Mouse (Mus musculus): Measurements from ENCODE around the gene Ank3. TPM values are rescaled to one million over a fixed set of nuclear protein-coding genes. Genes with fewer than 3 reads are reported as not detected.
A peak's percentile ranks its signal among the peaks of the same experiment; 100 is the strongest.

Gene Ank3
- polyA plus RNA-seq, 1 experiment, result 39.1 TPM

GRCm38 (mm10) chr10:69634891-69635290 is 236.3 kb downstream of the Ank3 start:
- TF ChIP-seq CTCF (conservative IDR thresholded peaks at IDR 0.05; ENCODE audit: insufficient read depth, insufficient read length, low read depth, low read length) (no peak), POLR2A (IDR thresholded peaks at IDR 0.05; ENCODE audit: low read depth, low read length) (no peak)
- H3K36me3 ChIP-seq (ENCODE audit: control insufficient read depth, insufficient read depth, low read length), result no peaks in the 10 kb centered on the region
- 76% methylated on average over 5 of the region's 5 CpGs for WGBS
- H3K27me3 ChIP-seq (replicated peaks; ENCODE audit: control insufficient read depth, insufficient read depth, low read length), result no peaks in the 10 kb centered on the region
- DNase-seq, result no peak
- H3K27ac ChIP-seq (ENCODE audit: insufficient read depth, low read depth, low read length), result no peak overlapping the region
- no peak overlapping the region for H3K4me3 ChIP-seq (ENCODE audit: insufficient read depth, low read depth, low read length)
- H3K4me1 ChIP-seq (ENCODE audit: control insufficient read depth, insufficient read depth, low read length), result 0 out of 2 replicates have a peak, but pooled peaks cover 4% of the 10 kb centered on the region

GRCm38 (mm10) chr10:69635910-69636656 is 237.5 kb downstream of the Ank3 start:
- 53% methylated on average over 11 of the region's 11 CpGs for WGBS
- Histone ChIP-seq H3K4me3 (ENCODE audit: insufficient read depth, low read depth, low read length) (no peak overlapping the region), H3K27me3 (replicated peaks; ENCODE audit: control insufficient read depth, insufficient read depth, low read length) (no peaks in the 10 kb centered on the region), H3K36me3 (ENCODE audit: control insufficient read depth, insufficient read depth, low read length) (no peaks in the 10 kb centered on the region), H3K27ac (ENCODE audit: insufficient read depth, low read depth, low read length) (no peak overlapping the region), H3K4me1 (ENCODE audit: control insufficient read depth, insufficient read depth, low read length) (no peaks in the 10 kb centered on the region)
- DNase-seq, result peak; percentile 31
- TF ChIP-seq CTCF (conservative IDR thresholded peaks at IDR 0.05; ENCODE audit: insufficient read depth, insufficient read length, low read depth, low read length) (no peak), POLR2A (IDR thresholded peaks at IDR 0.05; ENCODE audit: low read depth, low read length) (no peak)

DNA sequence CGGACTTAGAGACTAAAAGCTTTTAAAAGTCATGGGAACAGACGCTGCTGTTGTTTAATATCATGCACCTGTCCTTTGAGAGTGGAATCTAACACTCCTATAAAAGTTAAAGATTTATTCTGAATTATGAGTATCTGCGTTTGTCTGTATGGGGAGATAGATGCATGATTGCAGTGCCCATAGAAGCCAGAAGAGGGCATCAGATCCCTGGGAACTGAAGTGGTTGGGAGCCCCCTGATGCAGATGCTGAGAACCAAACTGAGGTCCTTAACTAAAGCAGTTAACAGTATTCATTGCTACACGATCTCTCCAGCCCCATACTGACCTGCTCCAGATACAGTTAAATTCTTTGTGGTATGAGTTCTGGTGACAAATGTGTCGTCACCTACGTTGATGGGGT is 240.6 kb downstream of the Ank3 start:
- Histone ChIP-seq H3K36me3 (ENCODE audit: control insufficient read depth, insufficient read depth, low read length) (no peaks in the 10 kb centered on the region), H3K4me1 (ENCODE audit: control insufficient read depth, insufficient read depth, low read length) (no peaks in the 10 kb centered on the region), H3K27ac (ENCODE audit: insufficient read depth, low read depth, low read length) (no peak overlapping the region), H3K27me3 (replicated peaks; ENCODE audit: control insufficient read depth, insufficient read depth, low read length) (no peaks in the 10 kb centered on the region), H3K4me3 (ENCODE audit: insufficient read depth, low read depth, low read length) (no peak overlapping the region)
- WGBS, result 88% methylated on average over 6 of the region's 6 CpGs
- TF ChIP-seq CTCF (conservative IDR thresholded peaks at IDR 0.05; ENCODE audit: insufficient read depth, insufficient read length, low read depth, low read length) (0 out of 2 replicates have a peak, but pooled peaks have one; percentile 8), POLR2A (IDR thresholded peaks at IDR 0.05; ENCODE audit: low read depth, low read length) (no peak)
- DNase-seq, result no peak

DNA sequence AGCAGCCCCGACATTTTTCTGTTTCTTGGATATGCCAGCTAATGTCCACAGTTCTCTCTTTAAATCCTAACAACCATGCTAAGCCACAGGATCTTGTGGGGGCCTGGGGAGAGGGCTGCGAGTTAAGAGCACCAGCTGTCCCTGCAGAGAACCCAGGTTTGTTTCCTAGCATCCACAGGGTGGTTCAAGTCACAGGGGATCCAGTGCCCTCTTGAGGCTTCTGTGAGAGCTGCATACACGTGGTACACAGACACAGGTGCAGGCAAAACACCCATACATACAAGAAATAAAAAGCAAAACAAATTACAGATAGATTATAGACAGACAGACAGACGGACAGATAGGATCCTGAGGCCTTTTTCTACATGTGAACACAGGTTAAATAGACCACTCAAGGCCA is 242.0 kb downstream of the Ank3 start:
- WGBS, result 88% methylated on average over 4 of the region's 4 CpGs
- Histone ChIP-seq H3K4me3 (ENCODE audit: insufficient read depth, low read depth, low read length) (no peak overlapping the region), H3K4me1 (ENCODE audit: control insufficient read depth, insufficient read depth, low read length) (no peaks in the 10 kb centered on the region), H3K36me3 (ENCODE audit: control insufficient read depth, insufficient read depth, low read length) (no peaks in the 10 kb centered on the region), H3K27ac (ENCODE audit: insufficient read depth, low read depth, low read length) (no peak overlapping the region), H3K27me3 (replicated peaks; ENCODE audit: control insufficient read depth, insufficient read depth, low read length) (no peaks in the 10 kb centered on the region)
- no peak for DNase-seq
- TF ChIP-seq CTCF (conservative IDR thresholded peaks at IDR 0.05; ENCODE audit: insufficient read depth, insufficient read length, low read depth, low read length) (peak; percentile 37; the same call in 1 of the 2 replicates), POLR2A (IDR thresholded peaks at IDR 0.05; ENCODE audit: low read depth, low read length) (no peak)

GRCm38 (mm10) chr10:69643481-69643880 is 244.9 kb downstream of the Ank3 start:
- peak; percentile 43 for DNase-seq
- TF ChIP-seq POLR2A (IDR thresholded peaks at IDR 0.05; ENCODE audit: low read depth, low read length) (no peak), CTCF (conservative IDR thresholded peaks at IDR 0.05; ENCODE audit: insufficient read depth, insufficient read length, low read depth, low read length) (no peak)
- Histone ChIP-seq H3K4me3 (ENCODE audit: insufficient read depth, low read depth, low read length) (no peak overlapping the region), H3K27ac (ENCODE audit: insufficient read depth, low read depth, low read length) (no peak overlapping the region), H3K4me1 (ENCODE audit: control insufficient read depth, insufficient read depth, low read length) (no peaks in the 10 kb centered on the region), H3K27me3 (replicated peaks; ENCODE audit: control insufficient read depth, insufficient read depth, low read length) (no peaks in the 10 kb centered on the region), H3K36me3 (ENCODE audit: control insufficient read depth, insufficient read depth, low read length) (no peaks in the 10 kb centered on the region)
- 52% methylated on average over 3 of the region's 3 CpGs for WGBS

GRCm38 (mm10) chr10:69643986-69644385 is 245.4 kb downstream of the Ank3 start:
- Histone ChIP-seq H3K4me1 (ENCODE audit: control insufficient read depth, insufficient read depth, low read length) (no peaks in the 10 kb centered on the region), H3K36me3 (ENCODE audit: control insufficient read depth, insufficient read depth, low read length) (no peaks in the 10 kb centered on the region), H3K27ac (ENCODE audit: insufficient read depth, low read depth, low read length) (no peak overlapping the region), H3K4me3 (ENCODE audit: insufficient read depth, low read depth, low read length) (no peak overlapping the region), H3K27me3 (replicated peaks; ENCODE audit: control insufficient read depth, insufficient read depth, low read length) (no peaks in the 10 kb centered on the region)
- WGBS, result 85% methylated on average over 6 of the region's 6 CpGs
- TF ChIP-seq POLR2A (IDR thresholded peaks at IDR 0.05; ENCODE audit: low read depth, low read length) (no peak), CTCF (conservative IDR thresholded peaks at IDR 0.05; ENCODE audit: insufficient read depth, insufficient read length, low read depth, low read length) (no peak)
- no peak for DNase-seq

DNA sequence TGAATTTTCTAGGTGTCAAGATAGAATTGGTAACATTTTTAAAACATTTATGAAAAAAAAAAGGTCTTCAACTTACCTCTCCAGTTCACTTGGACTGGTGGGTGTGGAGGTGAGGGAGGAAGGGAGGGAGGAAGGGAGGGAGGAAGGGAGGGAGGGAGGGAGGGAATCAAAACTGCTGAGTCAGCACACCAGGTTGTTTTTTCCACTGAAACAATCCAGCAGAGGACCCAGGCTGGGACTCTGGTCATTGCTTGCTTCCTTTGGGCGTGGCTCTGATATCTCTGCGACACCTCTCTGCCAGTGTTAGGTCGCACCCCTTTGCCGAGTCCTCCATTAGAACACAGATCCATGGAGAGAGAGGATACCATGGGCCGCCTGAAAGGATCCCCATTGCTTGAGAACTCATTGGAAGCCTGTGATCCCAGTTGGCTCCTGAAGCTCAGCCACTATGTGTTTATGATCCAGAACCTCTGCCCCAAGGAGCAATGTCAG is 246.8 kb downstream of the Ank3 start:
- no peak for DNase-seq
- no peaks in the 10 kb centered on the region for H3K36me3 ChIP-seq (ENCODE audit: control insufficient read depth, insufficient read depth, low read length)
- no peaks in the 10 kb centered on the region for H3K27me3 ChIP-seq (replicated peaks; ENCODE audit: control insufficient read depth, insufficient read depth, low read length)
- no peaks in the 10 kb centered on the region for H3K4me1 ChIP-seq (ENCODE audit: control insufficient read depth, insufficient read depth, low read length)
- 89% methylated on average over 5 of the region's 5 CpGs for WGBS
- H3K27ac ChIP-seq (ENCODE audit: insufficient read depth, low read depth, low read length), result no peak overlapping the region
- H3K4me3 ChIP-seq (ENCODE audit: insufficient read depth, low read depth, low read length), result no peak overlapping the region
- TF ChIP-seq CTCF (conservative IDR thresholded peaks at IDR 0.05; ENCODE audit: insufficient read depth, insufficient read length, low read depth, low read length) (no peak), POLR2A (IDR thresholded peaks at IDR 0.05; ENCODE audit: low read depth, low read length) (no peak)
